Mouse (Mus musculus) mature B cell (primary cell): ENCODE data around the gene Aqp5.

Experiments
- in situ Hi-C: fragments of 300-500 bp; cut with MboI; formaldehyde crosslinking; loops from 2 replicates; pipeline ENCODE4 v1.14.3; 2019

Gene Aqp5

DNA sequence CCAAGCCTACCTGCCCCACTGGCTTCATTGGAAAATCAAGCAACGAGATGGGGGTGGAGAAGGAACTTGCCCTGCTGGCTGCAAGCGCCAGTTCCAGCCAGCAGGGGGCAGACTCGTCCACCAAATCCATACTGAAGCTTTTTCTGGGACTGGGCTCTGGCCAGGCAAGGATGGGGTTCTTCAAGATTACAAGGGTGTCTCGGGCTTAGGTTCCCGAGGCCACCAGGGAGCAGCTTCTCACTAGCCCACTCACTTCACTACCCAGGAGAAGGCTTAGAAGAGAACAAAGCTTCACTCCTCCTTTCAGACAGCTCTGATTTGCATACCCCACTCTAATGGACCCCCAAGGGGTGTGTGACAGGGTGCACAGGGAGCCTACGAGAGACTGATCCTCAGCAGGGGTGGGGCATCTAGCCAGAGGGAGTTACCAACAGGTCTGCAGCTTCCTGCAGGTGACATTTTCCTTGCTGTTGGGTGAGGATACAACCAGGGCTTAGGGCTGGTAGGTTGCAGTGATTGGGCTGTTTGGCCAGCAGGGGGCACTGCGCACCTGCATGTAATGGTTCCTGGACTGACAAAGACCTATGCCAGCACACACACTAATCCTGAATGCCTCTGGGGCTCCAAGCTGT lies 5.6 kb downstream of the Aqp5 start:
- in situ Hi-C loops: no loop called here

DNA sequence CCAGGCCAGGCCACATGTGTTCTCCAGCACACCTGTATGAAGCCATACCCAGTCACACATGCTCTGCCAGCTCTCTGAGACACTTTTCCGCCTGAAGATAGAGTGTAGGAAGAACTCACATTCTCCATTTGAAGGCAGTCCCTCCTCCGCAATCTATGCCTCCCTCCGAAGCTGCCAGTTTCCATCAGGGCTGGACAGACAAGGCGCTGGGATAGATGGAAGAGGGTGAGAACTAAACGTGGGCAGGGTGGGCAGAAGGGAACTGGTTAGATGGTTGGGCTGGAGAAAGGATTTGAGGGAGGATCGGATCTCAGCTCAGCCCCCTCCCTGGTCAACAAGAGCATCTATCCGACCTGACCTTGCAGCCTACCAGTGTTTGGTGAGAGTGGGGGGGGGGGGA lies 6.3 kb downstream of the Aqp5 start:
- in situ Hi-C loops: no loop called here

DNA sequence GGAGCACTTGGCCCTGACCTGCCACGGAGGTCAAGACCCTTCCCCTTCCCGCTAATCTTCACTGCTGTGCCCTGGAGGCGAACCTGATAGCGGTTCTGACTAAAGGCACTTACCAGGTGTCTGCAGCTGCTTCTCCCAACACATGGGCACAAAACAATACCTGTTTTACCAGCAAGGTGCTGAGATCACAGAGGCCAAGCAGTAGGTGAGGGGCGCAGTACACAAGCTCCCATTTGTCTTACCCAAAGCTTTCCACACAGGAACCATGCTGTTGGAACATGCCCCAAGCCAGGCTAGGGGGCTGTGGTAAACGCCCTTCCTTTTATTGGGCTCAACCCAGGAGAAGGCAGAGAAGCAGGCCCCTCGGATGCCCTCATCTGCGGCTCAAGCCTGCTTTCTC lies 7.0 kb downstream of the Aqp5 start:
- in situ Hi-C loops: no loop called here

DNA sequence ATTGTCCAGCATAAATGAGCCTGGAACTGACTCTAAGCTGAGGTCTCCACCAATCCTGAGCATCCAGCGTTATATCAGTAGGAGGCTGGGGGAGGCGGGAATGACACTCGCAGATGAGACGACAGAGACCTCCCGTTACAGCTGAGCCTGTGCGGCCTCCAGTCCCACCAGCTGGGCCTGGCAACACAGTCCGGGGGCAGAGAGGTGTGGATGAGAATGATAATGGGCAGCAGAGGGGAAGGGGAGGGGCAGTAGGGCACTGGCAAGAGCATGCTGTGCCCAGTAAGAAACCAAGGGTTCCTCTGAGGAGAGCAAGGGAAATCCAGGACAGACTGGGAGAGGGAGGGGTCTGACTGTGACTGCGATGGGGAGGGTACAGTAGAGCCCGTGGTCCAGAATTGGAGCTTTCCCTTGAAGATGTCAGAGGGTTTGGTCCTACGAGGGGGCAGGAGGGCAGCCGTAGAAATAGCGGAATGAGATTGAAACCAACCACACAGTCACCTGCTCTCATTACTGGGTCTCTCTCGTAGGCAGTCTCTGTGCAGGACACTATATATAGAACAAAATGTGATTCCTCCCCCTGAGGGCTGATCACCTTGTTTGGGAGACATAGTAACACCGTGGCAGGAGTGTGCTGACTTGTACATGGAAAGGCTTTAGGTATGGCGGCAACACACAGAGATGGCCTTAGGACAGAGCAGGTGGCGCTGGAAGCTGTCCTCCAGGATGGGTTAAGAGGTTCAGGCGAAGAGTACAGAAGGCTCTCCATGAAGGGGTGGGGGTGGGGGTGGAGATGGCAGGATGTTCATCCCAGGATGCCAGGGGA lies 8.9 kb downstream of the Aqp5 start:
- in situ Hi-C loops: no loop called here

DNA sequence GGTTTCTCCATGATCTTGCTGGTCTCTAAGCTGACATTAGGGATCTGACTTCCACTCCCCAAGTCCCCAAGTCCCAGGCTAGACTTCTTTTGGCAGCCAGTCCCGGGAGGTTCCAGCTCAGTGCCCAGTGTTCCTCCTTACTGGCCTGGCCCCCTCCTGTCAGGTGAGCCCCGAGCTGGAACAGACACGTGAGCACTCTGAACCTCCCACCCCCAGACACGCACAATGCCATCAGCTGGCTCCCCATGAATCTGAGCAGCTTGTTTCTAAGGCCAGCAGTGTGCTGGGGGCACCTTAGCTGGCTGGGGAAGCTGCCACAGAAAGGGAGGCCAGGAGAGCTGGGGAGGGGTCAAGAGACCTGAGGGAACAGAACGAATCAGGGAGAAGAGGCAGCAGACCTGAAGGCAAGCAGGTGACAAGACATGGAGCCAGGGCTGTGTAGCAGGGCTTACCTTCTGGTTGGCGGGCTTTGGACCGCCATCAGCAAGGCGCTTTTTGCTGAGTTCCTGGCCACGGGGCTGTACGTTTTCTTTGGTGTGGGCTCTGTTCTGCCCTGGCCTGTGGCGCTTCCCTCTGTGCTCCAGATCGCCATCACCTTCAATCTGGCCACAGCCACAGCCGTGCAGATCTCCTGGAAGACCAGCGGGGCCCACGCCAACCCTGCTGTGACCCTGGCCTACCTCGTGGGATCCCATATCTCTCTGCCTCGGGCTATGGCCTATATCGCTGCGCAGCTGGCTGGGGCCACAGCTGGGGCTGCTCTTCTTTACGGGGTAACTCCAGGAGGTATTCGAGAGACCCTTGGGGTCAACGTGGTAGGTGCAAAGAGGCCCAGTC lies 10.6 kb downstream of the Aqp5 start, which contains the start of gene Aqp6:
Gene Aqp6 (plus strand): TSS at position 415 of the 837 bp plus-strand sequence.
- in situ Hi-C loops: no loop called here

DNA sequence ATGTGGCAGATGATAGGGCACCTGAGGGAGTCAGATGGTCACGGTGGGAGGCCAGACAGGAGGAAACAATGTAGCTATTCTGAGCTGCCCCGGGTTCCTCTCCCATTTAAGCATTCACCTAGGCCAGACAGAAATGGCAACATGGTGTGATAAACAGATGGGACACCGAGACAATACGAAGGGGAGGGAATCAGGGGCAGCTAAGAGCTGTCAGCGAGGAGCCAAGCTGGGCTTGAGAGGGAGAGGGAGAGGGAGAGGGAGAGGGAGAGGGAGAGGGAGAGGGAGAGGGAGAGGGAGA lies 11.2 kb downstream of the Aqp5 start:
- in situ Hi-C loops: no loop called here

DNA sequence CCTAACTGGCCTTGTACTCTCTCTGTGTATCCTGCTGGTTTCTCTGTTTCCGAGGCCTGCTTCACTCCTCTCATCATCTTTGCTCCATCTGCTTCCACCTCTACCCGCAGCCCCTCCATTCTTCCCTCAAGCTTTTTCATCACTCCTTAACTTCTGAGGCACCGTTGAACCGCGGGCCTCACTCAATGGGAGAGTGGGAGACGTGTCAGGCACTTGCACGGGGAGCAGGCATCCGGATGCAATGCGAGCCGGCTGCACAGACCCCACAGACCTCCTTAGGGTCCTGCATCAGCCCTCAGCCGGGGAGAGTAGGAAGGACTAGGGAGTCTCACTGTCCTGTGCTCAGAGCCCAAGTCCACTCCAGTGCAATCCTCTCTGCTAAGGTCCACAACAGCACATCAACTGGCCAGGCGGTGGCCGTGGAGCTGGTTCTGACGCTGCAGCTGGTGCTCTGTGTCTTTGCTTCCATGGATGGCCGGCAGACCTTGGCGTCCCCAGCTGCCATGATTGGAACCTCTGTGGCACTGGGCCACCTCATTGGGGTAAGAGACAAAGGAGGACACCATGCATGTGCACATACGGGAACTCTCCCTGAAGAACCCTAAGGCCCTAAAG lies 11.7 kb downstream of the Aqp5 start:
- in situ Hi-C loops: no loop called here

DNA sequence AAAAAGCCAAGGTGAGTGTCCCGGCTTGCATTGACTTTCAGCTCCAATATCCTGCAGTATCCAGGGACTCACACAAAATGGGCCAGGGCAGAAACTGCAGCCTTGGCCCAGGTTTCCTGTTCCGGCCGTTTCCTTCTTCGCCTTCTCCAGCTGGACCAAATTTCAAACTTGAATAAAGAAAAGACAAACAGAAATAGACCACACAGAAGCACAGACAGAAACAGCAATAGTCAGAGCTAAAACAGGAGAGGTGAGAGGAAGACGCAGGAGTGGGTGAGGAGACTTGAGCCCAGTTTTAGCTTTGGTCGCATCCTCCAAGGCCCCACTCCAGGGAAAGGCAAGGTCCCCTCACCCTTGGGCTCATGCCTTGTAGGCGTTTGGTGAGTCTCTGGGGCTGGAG lies 12.6 kb downstream of the Aqp5 start:
- in situ Hi-C loops: no loop called here

DNA sequence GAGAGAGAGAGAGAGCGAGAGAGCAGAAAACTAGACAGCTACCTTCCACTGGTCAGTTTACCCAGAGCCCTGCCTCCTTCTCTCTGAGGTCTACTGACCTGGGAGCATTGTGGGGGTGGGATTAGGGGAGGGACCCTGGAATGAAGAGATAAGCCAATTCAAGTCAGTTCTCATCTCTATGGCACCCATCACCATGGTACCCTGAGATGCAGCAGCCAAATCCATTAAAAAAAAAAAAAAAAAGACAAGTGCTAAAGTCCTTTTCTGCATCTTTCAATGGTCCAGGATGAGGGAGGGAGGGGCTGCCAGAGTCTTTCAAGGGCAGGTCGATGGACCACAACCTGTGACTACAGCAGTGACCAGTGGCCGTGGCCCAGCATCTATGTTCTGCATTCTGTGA lies 15.0 kb downstream of the Aqp5 start:
- in situ Hi-C loops: no loop called here

DNA sequence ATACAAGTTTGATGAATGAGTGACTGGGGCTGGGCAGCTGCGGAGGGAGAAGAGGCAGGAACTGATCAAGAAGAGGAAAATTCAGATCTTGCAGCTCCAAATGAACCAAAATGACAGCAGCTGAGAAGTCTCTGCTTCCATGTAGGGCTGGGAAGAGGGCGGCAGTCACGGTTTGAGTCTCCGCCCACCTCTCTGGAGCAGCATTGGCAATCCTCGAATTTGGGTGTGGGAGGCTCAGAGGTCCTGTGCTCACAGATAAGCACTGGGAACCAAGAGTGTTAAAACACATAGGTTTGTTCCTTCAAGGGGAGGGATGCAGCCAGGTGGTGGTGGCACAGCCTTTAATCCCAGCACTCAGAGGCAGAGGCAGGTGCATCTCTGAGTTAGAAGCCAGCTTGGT lies 15.9 kb downstream of the Aqp5 start:
- in situ Hi-C loops: no loop called here

DNA sequence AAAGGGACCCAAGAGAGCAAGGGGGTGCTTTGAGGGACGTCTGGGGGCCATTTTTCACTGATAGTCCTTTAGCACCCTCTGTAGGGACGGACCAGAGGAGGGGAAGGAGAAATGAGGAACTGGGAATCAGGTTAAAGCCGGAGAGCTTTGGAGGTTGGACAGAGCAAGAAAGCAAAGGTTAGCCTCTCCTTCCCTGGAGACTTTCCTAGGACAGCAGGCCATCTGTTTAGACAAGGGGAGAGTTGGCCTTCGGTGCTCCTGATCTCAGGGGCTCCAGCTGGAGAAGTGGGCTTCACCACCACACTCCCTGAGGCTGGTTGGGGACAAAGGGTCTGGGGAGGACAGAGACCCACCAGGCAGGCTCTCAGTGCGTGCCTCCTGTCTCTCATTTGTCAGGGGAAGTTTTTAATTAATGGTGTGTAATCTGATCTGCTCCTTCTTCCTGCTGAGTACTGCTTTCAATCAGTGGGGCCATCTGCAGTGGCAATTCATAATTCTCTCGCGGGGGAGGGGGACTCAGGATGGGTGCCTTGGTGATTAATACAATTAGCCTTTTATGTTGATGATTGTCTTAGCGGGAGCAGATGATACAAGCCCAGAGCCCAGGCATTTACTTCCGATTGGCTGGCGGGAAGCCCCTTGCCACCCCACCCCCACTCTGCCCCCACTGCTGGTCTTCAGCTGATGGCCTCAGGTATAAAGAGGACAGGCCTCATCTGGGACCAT lies 17.0 kb downstream of the Aqp5 start:
- in situ Hi-C loops: no loop called here

DNA sequence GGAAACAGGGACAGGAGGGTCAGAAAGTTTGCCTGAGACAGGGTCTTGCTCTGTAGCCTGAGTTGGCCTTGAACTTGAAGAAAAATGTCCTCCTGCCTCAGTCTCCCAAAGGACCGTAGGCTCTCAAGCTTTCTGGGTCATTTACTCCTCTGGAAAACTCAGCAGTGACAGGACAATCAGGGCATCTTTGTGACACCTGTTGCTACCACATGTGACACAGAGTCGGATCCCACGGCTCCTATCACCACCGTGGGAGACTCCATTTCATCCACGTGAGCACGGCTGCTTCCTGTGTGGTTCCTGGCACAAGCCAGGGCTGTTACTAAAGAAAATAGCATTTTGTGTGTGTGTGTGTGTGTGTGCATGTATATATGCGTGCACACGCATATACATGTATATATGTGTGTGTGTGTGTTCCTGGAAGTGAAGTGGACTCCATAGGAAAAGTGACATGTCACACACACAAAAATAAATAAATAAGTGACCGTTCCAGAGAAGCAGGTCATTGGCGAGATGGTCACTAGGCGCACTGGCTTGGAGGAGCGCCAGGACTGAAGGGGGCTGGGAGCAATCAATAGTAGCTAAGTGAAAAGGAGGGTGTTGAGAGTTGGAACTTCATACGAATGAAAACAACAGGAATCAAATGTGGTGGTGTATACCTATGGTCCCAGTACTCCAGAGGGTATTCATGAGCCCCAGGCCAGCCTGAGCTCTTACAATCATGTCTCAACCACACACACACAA lies 18.0 kb downstream of the Aqp5 start:
- in situ Hi-C loops: no loop called here

DNA sequence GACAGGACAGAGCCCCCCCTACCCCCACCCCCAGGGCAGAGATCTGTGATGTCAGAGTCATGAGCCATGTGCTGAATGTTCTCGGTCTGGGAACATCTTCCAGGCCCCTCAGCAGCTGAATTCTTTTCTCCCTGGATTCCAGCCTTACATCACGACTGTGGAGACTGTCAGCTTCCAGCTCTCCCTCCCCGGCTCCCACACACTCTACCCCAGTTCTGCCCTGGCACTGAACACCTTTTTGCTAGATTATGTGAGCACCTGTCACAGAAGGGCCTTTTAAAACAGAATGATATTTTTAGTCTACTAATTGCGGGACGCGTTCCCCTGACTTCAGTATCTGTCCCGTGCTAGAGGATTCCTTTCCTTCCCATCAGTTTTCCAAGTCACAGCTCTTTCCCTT lies 21.0 kb downstream of the Aqp5 start:
- in situ Hi-C loops: no loop called here

DNA sequence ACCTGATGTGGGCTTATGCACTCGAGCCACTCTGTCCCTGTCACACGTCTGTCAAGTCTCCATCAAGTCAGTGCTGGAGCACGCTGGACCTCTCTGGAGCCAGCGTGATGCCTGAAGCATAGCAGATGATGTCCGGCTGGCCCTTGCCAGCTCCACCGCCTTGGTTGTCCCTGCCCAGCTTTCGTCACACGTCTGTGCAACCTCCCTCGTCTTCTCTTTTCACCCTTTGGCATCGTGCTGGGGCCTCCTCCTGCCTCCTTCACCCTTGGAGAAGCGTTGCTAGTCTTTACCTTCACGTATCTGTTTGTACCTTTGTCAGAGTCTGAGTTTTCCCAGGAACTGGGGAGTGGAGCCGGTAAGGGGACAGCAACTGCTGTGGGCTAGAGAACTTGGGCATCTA lies 23.7 kb downstream of the Aqp5 start:
- in situ Hi-C loops: no loop called here

DNA sequence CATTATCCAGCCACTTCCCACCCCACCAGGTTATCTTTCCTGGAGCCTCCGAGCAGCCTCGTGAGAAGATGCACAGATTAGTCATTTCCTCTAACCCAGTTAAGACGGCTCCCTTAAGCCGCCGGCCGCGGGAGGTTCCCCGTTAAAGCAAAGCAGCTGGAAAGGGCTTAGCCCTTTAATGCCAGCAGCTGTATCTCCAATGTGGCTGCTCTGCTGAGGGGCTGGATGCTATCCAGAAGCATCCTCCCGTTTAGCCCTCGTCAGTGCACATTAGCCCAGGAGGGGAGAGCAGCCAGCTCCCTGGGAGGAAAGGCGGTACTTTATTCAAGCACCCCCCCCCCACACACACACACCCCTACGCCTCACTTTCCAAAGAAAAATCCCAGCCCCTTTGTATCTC lies 24.2 kb downstream of the Aqp5 start:
- in situ Hi-C loops: no loop called here

DNA sequence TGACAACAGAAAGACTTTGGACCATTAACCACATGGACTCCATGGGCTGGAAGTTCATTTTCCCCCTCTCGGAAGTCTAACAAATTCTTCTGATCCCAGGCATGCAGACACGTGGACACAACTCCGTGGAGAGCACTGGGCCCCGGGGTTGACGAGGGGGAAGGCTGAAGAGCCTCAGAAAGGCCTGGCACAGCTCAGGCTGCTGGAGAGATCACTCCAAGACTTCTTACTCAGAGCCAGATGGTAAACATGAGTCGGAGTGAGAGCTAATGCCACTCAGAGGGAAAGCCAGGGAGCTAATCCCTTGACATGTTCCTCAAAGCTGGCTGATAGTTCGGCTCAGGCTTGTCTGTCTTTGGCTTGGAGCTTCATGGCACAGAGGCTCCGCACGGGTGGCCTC lies 24.7 kb downstream of the Aqp5 start:
- in situ Hi-C loops: no loop called here

DNA sequence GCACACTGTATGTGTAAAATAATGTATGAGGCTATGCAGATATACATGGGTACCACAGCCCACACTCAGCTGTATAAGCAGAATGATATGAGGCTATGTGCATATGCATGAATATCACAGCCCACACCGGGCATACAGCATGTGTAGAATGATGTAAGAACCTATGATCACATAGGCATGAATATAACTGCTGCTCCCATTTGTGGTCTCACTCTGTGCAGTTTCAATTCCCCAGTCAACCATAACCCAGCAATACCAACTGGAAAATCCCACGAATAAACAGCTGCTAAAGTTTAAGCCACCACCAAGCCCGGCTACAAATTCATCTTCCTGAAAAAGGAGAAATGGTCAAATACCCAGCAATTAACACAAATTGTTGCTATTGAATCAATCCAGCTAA lies 28.0 kb downstream of the Aqp5 start:
- in situ Hi-C loops: no loop called here

DNA sequence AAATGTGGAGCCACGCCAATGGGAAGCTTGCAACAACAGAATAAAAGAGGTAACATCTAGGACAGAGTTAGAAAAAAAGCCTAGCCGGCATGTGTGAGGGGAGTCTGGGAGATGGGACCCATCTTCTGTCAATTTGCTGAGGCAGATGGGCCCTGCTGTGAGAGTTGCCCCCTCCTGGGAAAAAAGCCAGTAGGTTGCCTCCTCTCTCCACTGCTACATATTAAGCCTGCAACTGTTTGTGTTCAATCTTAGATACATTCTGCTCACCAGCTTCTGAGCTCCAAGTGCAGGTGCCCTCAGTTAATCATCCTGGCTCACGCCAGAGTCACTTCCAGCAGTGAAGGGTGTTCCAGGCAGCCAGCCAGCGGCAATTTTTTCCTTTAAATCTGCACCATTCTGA lies 29.2 kb downstream of the Aqp5 start:
- in situ Hi-C loops: no loop called here

DNA sequence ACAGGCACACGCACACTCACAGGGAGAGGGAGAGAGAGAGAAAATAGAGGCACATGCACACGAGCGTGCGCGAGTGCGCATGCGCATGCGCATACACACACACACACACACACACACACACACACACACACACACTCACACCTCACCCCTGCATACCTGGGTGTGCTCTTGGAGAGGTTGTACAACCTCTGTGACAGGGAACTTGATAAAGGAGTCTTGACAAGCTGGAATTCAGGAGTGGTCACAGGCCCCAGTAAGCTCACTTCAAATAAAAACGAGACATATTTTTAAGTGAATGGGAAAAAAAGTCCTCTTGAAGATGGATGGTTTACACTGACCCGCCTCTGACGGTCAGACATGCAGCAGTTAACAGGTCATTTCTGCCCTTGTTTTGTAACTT lies 31.5 kb downstream of the Aqp5 start:
- in situ Hi-C loops: no loop called here

DNA sequence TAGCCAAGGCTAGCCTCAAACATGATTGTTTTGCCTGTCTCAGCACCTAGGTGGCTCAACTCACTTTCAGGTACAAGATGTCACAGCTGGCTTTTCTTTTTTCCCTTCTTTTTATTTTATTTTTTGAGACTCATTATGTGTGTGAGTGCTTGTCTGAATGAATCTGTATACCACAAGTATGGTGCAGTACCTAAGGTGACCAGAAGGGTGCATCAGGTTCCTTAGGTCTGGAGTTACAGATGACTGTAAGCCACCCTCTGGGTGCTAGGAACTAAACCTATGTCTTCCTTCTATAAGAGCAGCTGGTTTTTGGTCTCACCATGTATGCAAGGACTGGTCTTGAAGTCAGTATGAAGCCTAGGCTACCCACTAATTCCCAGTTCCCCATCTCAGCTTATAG lies 41.0 kb downstream of the Aqp5 start:
- in situ Hi-C loops: no loop called here

DNA sequence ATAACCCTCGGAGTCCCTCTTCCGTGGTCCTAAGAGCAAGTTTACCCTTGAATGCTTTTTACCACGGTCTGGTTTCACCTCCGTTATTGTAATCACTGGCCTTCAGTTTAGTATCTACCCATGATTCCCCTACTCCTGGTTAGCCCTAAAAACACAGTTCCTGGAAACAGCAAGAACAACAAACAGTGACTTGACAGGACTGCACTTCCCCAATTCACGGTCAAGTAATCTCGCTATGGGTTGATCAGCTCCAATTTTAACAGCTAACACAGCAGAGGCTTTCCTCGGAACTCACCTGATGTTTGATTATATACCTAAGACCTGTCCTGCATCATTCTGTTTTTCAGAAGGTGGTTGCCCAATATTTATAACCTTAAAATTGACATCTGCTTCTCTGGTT lies 44.1 kb downstream of the Aqp5 start:
- in situ Hi-C loops: no loop called here
